Mouse (Mus musculus) kidney, adult 2 months (tissue): ENCODE measurements at regions not wholly inside any gene's neighbourhood (a gene's known extent, or its start where the extent isn't known, plus 50 kb on each side); places are given as distances from the start of the nearest gene placed in this dataset.

ENCODE experiments used
- CTCF ChIP-seq: fragments of 200-500 bp; conservative IDR thresholded peaks from 2 replicates; pipeline ENCODE4 v1.5.1; 2011; ENCODE audit warnings: low read depth, mild to moderate bottlenecking, control low read depth, low read length, moderate library complexity, mixed read lengths; ENCODE audit not compliant: insufficient read depth, insufficient read length
- POLR2A ChIP-seq: fragments of 200-500 bp; IDR thresholded peaks from one replicate; pipeline ENCODE4 v1.6.1; 2011; ENCODE audit warnings: low read depth, low read length, control low read depth

DNA sequence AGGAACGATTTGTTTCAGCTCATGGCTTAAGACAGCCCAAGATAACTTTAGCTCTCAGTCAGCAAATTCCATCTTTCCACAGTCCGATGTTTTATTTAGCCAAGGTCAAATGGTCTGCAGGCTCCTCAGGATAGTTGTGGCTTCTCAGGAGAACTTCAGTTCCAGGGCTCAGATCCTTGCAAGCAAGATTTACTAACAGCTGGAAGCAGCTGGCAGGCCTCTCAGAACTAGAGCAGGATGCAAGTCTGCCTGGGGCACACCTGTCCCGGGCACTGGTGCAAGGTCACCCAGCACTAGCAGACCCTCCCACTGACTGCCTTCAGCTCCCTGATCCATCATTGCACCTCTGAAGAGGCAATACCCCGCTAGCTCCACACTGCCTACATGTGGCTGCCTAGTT is 227.8 kb downstream of the Prex1 start:
- TF ChIP-seq CTCF (no peak), POLR2A (no peak)
